Mouse (Mus musculus) limb, embryonic 13.5 days (tissue): ENCODE results near the gene Ccnd2. TPM values are rescaled to one million over a fixed set of nuclear protein-coding genes. Genes with fewer than 3 reads are reported as not detected.

Experiments
- ATAC-seq: fragments of 200-750 bp; cut with Nextera tagmentation; 2 replicates; pipeline ENCODE4 v1.8.0; 2017; ENCODE audit warnings: low read depth, moderate number of reproducible peaks, moderate TSS enrichment; ENCODE audit not compliant: low FRiP score
- H3K27ac ChIP-seq: fragments of 300-500 bp; sonication (generic); 2 replicates; pipeline ENCODE4 v1.5.1; 2015; ENCODE audit warnings: inconsistent platforms, mild to moderate bottlenecking, moderate library complexity
- H3K27me3 ChIP-seq: fragments of 300-500 bp; sonication (generic); 2 replicates; pipeline ENCODE4 v1.6.1; 2015; ENCODE audit warnings: mild to moderate bottlenecking, inconsistent platforms
- H3K36me3 ChIP-seq: fragments of 300-500 bp; sonication (generic); 2 replicates; pipeline ENCODE4 v1.6.1; 2015; ENCODE audit warnings: inconsistent platforms, mild to moderate bottlenecking, moderate library complexity
- H3K4me1 ChIP-seq: fragments of 300-500 bp; sonication (generic); 2 replicates; pipeline ENCODE4 v1.6.1; 2015; ENCODE audit warnings: inconsistent platforms
- H3K4me2 ChIP-seq: fragments of 300-500 bp; sonication (generic); replicated peaks from 2 replicates; pipeline ENCODE4 v1.6.1; 2015; ENCODE audit warnings: inconsistent platforms, mild to moderate bottlenecking, moderate library complexity
- H3K4me3 ChIP-seq: fragments of 300-500 bp; sonication (generic); 2 replicates; pipeline ENCODE4 v1.5.1; 2015; ENCODE audit warnings: moderate library complexity, mild to moderate bottlenecking, inconsistent platforms
- H3K9ac ChIP-seq: fragments of 300-500 bp; sonication (generic); 2 replicates; pipeline ENCODE4 v1.6.1; 2015; ENCODE audit warnings: mild to moderate bottlenecking, inconsistent platforms
- H3K9me3 ChIP-seq: fragments of 300-500 bp; sonication (generic); 2 replicates; pipeline ENCODE4 v1.6.1; 2016; ENCODE audit warnings: inconsistent platforms
- WGBS: fragments of 180-500 bp; shearing (Covaris S2); methylation state at CpG from one replicate; pipeline ENCODE4 v1.1.7; 2015; 5-methylcytosine and 5-hydroxymethylcytosine counted together
- polyA plus RNA-seq: library from polyadenylated mRNA; unstranded; fragments of >200 nt; fragmentation: Nextera tagmentation; extraction: Ambion mirVana; gene quantifications from 2 replicates; pipeline ENCODE4 v1.2.1, GENCODE M21; 2015

Gene Ccnd2
- polyA plus RNA-seq, 1 experiment from 2014 or later: 1,475 TPM

GRCm38 (mm10) chr6:127094565-127094964 lies 57.4 kb downstream of the Ccnd2 start:
- WGBS: 65% methylated on average over 7 of the region's 7 CpGs
- peaks cover 13% of the 10 kb centered on the region for H3K36me3 ChIP-seq
- H3K4me2 ChIP-seq: no peak overlapping the region
- no peak overlapping the region for H3K27ac ChIP-seq
- H3K27me3 ChIP-seq: no peaks in the 10 kb centered on the region
- no peaks in the 10 kb centered on the region for H3K4me1 ChIP-seq
- no peak overlapping the region for H3K9ac ChIP-seq
- H3K9me3 ChIP-seq: no peaks in the 10 kb centered on the region
- no peak overlapping the region for H3K4me3 ChIP-seq
- no peak for ATAC-seq

GRCm38 (mm10) chr6:127086739-127087138 lies 65.3 kb downstream of the Ccnd2 start:
- Histone ChIP-seq H3K4me2 (no peak overlapping the region), H3K4me1 (no peaks in the 10 kb centered on the region), H3K9ac (no peak overlapping the region), H3K27me3 (peaks cover 2% of the 10 kb centered on the region), H3K27ac (no peak overlapping the region), H3K36me3 (peaks cover 29% of the 10 kb centered on the region), H3K9me3 (no peaks in the 10 kb centered on the region), H3K4me3 (no peak overlapping the region)
- 59% methylated on average over 4 of the region's 4 CpGs for whole genome bisulfite sequencing
- no peak for ATAC-seq

- Histone ChIP-seq H3K4me3 (no peak overlapping the region), H3K36me3 (no peaks in the 10 kb centered on the region), H3K4me1 (peaks cover 4% of the 10 kb centered on the region), H3K9ac (no peak overlapping the region), H3K27ac (no peak overlapping the region), H3K27me3 (peaks cover 26% of the 10 kb centered on the region), H3K9me3 (no peaks in the 10 kb centered on the region), H3K4me2 (no peak overlapping the region)
- ATAC-seq: no peak
- 71% methylated on average over 6 of the region's 6 CpGs for WGBS
Measured at GRCm38 (mm10) chr6:127081820-127082219, 70.2 kb downstream of the Ccnd2 start.

GRCm38 (mm10) chr6:127079867-127080731 lies 71.9 kb downstream of the Ccnd2 start:
- H3K4me2 ChIP-seq: peak overlapping the region; percentile 95
- peak overlapping the region; percentile 67 for H3K4me3 ChIP-seq
- no peak overlapping the region; the same call in 1 of the 2 replicates for H3K27ac ChIP-seq
- peaks cover 4% of the 10 kb centered on the region for H3K4me1 ChIP-seq
- ATAC-seq: peak; percentile 90
- 1% methylated on average over 57 of the region's 59 CpGs for WGBS
- peaks cover 31% of the 10 kb centered on the region for H3K27me3 ChIP-seq
- no peaks in the 10 kb centered on the region for H3K36me3 ChIP-seq
- peak overlapping the region; percentile 80 for H3K9ac ChIP-seq
- no peaks in the 10 kb centered on the region for H3K9me3 ChIP-seq

Other genes with a start within 250 kb of the Ccnd2 start
- not detected in 2 replicates for gene Dyrk4, start 230.4 kb downstream of the Ccnd2 start, polyA plus RNA-seq
- gene Rad51ap1, start 212.6 kb downstream of the Ccnd2 start, polyA plus RNA-seq: 54.3 and 63.8 TPM in 2 replicates
- 17.2 and 18.0 TPM in 2 replicates for gene D6Wsu163e, start 212.2 kb downstream of the Ccnd2 start, polyA plus RNA-seq
- gene Fgf6, start 136.6 kb downstream of the Ccnd2 start, polyA plus RNA-seq: 1.4 and 1.5 TPM in 2 replicates
- gene Fgf23, start 79.3 kb downstream of the Ccnd2 start, polyA plus RNA-seq: 0.17 TPM in 1 of 2 replicates, not detected in the other
- 3.1 and 3.6 TPM in 2 replicates for gene Tigar, start 42.6 kb downstream of the Ccnd2 start, polyA plus RNA-seq